Mouse (Mus musculus) neural tube, embryonic 13.5 days (tissue): Measurements from ENCODE around the gene Cyth1. TPM values are rescaled to one million over a fixed set of nuclear protein-coding genes. Genes with fewer than 3 reads are reported as not detected.

Source experiments
- ATAC-seq: fragments of 200-750 bp; cut with Nextera tagmentation; 2 replicates; pipeline ENCODE4 v1.8.0; 2017; ENCODE audit warnings: low read depth, mild to moderate bottlenecking, moderate TSS enrichment, moderate library complexity
- H3K27ac ChIP-seq: fragments of 300-500 bp; sonication (generic); replicated peaks from 2 replicates; pipeline ENCODE4 v1.5.1; 2015; ENCODE audit warnings: moderate library complexity, mild to moderate bottlenecking, inconsistent platforms
- H3K27me3 ChIP-seq: fragments of 300-500 bp; sonication (generic); 2 replicates; pipeline ENCODE4 v1.6.1; 2015; ENCODE audit warnings: mild to moderate bottlenecking, inconsistent platforms
- H3K36me3 ChIP-seq: fragments of 300-500 bp; sonication (generic); 2 replicates; pipeline ENCODE4 v1.6.1; 2015; ENCODE audit warnings: mild to moderate bottlenecking, inconsistent platforms
- H3K4me1 ChIP-seq: fragments of 300-500 bp; sonication (generic); replicated peaks from 2 replicates; pipeline ENCODE4 v1.6.1; 2015; ENCODE audit warnings: inconsistent platforms
- H3K4me2 ChIP-seq: fragments of 300-500 bp; sonication (generic); 2 replicates; pipeline ENCODE4 v1.6.1; 2015; ENCODE audit warnings: inconsistent platforms, mild to moderate bottlenecking, moderate library complexity
- H3K4me3 ChIP-seq: fragments of 300-500 bp; sonication (generic); 2 replicates; pipeline ENCODE4 v1.5.1; 2015; ENCODE audit warnings: mild to moderate bottlenecking, inconsistent platforms
- H3K9ac ChIP-seq: fragments of 300-500 bp; sonication (generic); 2 replicates; pipeline ENCODE4 v1.6.1; 2015; ENCODE audit warnings: moderate library complexity, mild to moderate bottlenecking, inconsistent platforms
- H3K9me3 ChIP-seq: fragments of 300-500 bp; sonication (generic); 2 replicates; pipeline ENCODE4 v1.6.1; 2016; ENCODE audit warnings: inconsistent platforms
- WGBS: fragments of 180-500 bp; shearing (Covaris S2); methylation state at CpG from one replicate; pipeline ENCODE4 v1.1.7; 2015; 5-methylcytosine and 5-hydroxymethylcytosine counted together
- polyA plus RNA-seq: library from polyadenylated mRNA; unstranded; fragments of >200 nt; fragmentation: Nextera tagmentation; extraction: Ambion mirVana; gene quantifications from 2 replicates; pipeline ENCODE4 v1.2.1, GENCODE M21; 2015

Cyth1 gene
- polyA plus RNA-seq, 1 experiment from 2014 or later: 25.2 TPM

DNA sequence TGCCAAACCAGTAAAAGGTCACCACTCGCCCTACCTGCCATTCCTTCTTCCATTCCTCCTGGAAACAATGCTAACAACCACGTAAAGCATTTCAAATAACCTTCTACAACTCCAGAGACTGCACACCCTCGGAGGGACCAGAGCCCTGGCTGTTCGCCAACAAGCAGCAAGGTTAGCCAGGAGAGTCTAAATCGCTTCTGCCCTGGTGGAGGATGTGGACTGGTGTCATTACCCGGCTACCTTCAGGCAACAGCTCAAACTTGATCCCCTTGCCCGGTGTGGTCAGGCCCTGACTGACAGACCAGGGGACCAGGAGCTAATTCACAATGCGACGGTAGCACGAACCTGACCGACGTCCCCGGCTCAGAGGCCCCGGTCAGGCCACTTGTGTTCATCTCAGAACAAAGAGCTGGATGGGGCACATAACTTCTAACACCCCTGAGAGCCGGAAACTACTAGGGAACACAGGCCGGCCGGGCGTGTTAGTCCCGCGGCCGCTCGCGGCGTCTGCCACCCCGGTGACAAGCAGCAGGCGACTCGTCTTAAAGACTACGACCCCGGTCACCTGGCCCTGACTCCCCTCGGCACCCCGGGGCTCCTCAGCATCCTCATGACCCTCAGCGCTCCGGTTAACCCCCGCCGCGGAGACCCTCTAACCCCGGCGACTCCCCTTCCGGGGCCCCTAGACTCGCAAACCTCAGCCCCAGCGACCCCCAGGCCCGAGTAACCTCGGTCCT, 865 bp downstream of the Cyth1 start:
- ATAC-seq: peak; percentile 21
- H3K9ac ChIP-seq: peak overlapping the region; percentile 93
- peak overlapping the region; percentile 90 for H3K4me2 ChIP-seq
- 2% methylated on average over 43 of the region's 43 CpGs for WGBS
- peaks cover 31% of the 10 kb centered on the region for H3K4me1 ChIP-seq
- peak overlapping the region; percentile 56 for H3K27ac ChIP-seq
- H3K36me3 ChIP-seq: no peaks in the 10 kb centered on the region
- H3K4me3 ChIP-seq: peak overlapping the region; percentile 87
- no peaks in the 10 kb centered on the region for H3K9me3 ChIP-seq
- no peaks in the 10 kb centered on the region for H3K27me3 ChIP-seq

DNA sequence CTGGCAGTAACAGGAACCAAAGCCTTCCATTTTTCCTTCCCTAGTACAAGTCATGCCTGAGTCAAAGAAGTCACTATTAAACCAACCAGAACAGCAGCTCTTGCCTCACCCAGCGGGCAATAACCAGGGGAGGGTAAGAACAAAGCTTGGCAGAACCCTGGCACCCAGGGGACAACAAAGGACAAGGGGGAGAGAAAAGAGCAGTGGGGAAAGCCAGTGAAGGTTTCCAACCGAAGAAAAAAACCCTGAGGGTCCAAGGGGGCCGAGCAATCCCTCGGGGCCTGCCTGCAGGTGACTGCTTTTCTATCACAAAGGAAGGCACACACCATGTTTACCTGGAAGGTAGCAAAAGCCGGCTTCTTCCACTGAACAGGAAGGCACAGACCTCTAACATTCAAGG, 1.7 kb downstream of the Cyth1 start:
- H3K9me3 ChIP-seq: no peaks in the 10 kb centered on the region
- H3K27me3 ChIP-seq: no peaks in the 10 kb centered on the region
- 54% methylated on average over 5 of the region's 5 CpGs for WGBS
- peak overlapping the region; percentile 87 for H3K4me3 ChIP-seq
- peaks cover 39% of the 10 kb centered on the region for H3K4me1 ChIP-seq
- peak overlapping the region; percentile 93 for H3K9ac ChIP-seq
- H3K27ac ChIP-seq: no peak overlapping the region
- peak overlapping the region; percentile 90 for H3K4me2 ChIP-seq
- no peak for ATAC-seq
- no peaks in the 10 kb centered on the region for H3K36me3 ChIP-seq

DNA sequence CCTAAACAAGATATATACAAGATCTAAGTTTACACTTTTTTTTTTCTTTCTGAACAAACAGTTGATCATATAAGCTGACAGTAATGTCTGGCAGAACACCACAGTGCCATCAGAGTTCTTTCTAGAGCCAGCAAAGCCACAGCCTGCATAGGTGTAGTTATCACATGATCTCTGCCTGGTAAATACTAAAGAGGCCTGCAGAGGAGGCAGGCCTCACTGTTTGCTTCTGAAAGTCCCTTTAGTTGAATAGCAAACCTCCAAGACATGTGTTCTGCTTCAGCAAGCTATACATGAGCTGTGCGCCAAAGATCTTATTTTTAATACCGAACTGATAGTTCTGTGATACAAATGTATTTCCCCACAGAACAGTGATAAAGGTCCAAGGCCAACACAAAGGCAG, 3.3 kb downstream of the Cyth1 start:
- no peak overlapping the region for H3K27ac ChIP-seq
- ATAC-seq: no peak
- WGBS: 94% methylated on average over 2 of the region's 2 CpGs

DNA sequence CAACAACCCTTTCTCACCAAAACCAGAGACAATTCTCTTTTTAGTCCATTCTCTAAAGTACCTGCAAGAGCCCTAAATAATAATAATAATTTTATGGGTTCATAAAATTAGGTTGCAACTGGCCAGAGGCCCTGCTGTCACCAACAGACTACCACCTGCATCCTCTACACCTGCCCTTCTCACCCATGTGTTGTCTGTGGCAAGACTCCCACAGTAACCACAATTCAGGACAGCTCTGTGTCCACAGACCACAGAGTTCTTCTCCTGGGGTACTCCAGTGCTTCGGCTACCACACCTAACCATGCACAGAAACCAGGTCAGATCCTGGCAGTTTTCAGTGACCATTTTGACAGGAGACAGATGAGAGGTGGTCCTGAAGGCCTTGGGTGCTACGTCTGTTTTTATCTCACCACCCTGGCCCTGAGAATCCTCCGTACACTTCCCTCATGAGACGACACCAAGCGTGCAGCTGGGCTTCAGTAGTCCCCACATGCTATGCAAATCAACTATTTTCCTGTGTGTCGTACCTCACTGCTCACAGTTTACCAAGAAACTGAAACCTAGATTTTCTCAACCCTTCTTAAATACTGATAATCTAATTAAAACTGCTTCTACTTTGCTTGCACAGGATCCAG, 4.6 kb downstream of the Cyth1 start:
- H3K27ac ChIP-seq: no peak overlapping the region
- H3K9me3 ChIP-seq: no peaks in the 10 kb centered on the region
- H3K27me3 ChIP-seq: no peaks in the 10 kb centered on the region
- no peak for ATAC-seq
- H3K4me2 ChIP-seq: no peak overlapping the region
- H3K9ac ChIP-seq: no peak overlapping the region
- H3K4me3 ChIP-seq: no peak overlapping the region
- WGBS: 88% methylated on average over 6 of the region's 6 CpGs
- peaks cover 54% of the 10 kb centered on the region for H3K4me1 ChIP-seq
- H3K36me3 ChIP-seq: no peaks in the 10 kb centered on the region

More for the DNA sequence above, 3.3 kb downstream of the Cyth1 start:
- Histone ChIP-seq H3K4me2 (no peak overlapping the region), H3K27me3 (no peaks in the 10 kb centered on the region), H3K36me3 (no peaks in the 10 kb centered on the region), H3K9ac (no peak overlapping the region), H3K9me3 (no peaks in the 10 kb centered on the region), H3K4me3 (no peak overlapping the region), H3K4me1 (peaks cover 48% of the 10 kb centered on the region)

DNA sequence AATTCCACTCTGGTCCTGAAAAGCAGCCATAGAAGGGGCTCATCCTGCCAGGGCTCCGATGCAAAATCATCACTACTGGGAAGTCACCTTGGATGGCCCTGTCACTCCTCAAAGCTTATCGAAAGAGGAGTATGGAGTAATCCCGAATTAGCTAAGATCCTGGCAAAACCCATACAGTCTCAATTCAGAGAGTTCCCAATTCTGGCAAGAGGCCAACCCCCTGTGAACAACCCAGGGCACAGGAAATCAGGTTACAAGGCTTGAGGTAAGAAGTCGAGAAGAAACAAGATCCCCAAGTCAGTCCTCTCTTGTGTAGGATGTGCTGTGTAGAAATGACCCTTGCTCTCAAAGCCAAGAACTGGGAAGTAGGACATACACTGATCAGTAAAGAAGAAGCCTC, 5.9 kb downstream of the Cyth1 start:
- 79% methylated on average over 4 of the region's 4 CpGs for WGBS
- H3K27ac ChIP-seq: no peak overlapping the region
- H3K9me3 ChIP-seq: no peaks in the 10 kb centered on the region
- H3K36me3 ChIP-seq: no peaks in the 10 kb centered on the region
- no peak overlapping the region for H3K9ac ChIP-seq
- H3K27me3 ChIP-seq: no peaks in the 10 kb centered on the region
- H3K4me1 ChIP-seq: peaks cover 55% of the 10 kb centered on the region
- no peak for ATAC-seq
- no peak overlapping the region for H3K4me3 ChIP-seq
- H3K4me2 ChIP-seq: no peak overlapping the region

DNA sequence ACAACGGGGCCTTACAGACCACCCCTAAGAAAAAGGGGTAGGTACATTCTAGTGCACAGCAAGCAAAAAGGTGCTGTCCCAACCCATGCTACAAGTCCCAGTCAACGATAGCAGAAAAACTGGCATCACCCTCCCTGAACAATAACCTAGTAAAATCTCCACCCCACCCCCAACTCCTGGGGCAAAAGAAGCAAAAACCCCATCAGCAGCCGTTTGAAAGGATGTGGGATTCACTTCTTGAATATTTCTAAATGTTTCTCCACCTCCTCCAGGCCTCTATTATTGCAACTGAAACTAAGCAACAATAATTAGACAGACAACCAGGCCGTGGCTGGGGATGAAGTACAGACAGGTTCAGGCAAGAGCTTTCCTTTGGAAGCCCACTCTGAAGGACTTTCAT, 8.0 kb downstream of the Cyth1 start:
- Histone ChIP-seq H3K4me3 (no peak overlapping the region), H3K9me3 (no peaks in the 10 kb centered on the region), H3K27me3 (no peaks in the 10 kb centered on the region), H3K4me1 (peaks cover 44% of the 10 kb centered on the region), H3K27ac (no peak overlapping the region), H3K4me2 (no peak overlapping the region), H3K36me3 (no peaks in the 10 kb centered on the region), H3K9ac (no peak overlapping the region)
- ATAC-seq: no peak
- 78% methylated on average over 4 of the region's 4 CpGs for WGBS

DNA sequence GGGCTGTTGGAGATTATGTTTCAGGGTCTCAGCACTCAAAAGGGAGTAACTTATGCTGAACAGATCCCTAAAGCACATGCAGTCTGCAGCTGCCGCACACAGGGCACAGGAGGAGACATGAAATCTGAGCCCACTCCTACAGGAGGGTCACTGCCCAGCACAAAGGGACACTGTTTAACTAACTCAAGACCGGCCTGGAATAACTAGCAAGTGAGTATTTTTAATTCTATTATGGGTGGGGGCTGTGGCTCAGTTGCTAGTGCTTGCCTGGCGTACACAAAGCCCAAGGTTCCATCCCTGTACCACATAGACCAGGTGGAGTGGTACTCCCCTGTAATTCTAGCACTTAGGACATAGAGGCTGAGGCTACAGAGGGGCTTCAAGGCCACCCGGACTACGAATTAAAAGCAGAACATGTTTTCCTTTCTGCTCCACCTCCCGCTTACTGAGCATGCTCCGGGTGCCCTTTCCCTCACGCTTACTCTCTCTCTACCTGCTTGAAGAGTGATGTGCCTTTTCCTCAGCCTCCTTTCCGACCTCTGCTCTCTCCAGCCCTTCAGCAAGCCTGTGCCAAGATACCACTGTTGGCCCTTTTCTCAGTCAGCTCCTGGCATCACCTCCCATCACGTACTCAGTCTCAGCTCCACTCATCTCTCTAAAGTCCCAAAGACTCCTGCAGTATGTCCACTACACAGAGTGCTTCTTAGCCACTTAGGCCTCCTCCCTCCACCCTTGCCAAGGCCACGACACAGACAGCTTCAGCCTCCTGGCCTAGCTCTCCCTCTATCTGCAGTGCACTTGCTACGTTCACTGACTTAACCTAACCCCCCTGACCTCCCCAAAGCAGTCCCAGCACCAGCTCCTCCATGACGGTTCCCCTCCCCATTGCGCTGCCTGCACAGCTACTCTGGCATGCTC, 8.9 kb downstream of the Cyth1 start:
- H3K4me1 ChIP-seq: peaks cover 44% of the 10 kb centered on the region
- no peak overlapping the region for H3K4me2 ChIP-seq
- H3K9me3 ChIP-seq: no peaks in the 10 kb centered on the region
- H3K27me3 ChIP-seq: no peaks in the 10 kb centered on the region
- no peaks in the 10 kb centered on the region for H3K36me3 ChIP-seq
- H3K27ac ChIP-seq: peak overlapping the region; percentile 3; the same call in 1 of the 2 replicates
- peak overlapping the region; percentile 5; the same call in 1 of the 2 replicates for H3K9ac ChIP-seq
- H3K4me3 ChIP-seq: no peak overlapping the region
- ATAC-seq: no peak
- 57% methylated on average over 14 of the region's 14 CpGs for WGBS

DNA sequence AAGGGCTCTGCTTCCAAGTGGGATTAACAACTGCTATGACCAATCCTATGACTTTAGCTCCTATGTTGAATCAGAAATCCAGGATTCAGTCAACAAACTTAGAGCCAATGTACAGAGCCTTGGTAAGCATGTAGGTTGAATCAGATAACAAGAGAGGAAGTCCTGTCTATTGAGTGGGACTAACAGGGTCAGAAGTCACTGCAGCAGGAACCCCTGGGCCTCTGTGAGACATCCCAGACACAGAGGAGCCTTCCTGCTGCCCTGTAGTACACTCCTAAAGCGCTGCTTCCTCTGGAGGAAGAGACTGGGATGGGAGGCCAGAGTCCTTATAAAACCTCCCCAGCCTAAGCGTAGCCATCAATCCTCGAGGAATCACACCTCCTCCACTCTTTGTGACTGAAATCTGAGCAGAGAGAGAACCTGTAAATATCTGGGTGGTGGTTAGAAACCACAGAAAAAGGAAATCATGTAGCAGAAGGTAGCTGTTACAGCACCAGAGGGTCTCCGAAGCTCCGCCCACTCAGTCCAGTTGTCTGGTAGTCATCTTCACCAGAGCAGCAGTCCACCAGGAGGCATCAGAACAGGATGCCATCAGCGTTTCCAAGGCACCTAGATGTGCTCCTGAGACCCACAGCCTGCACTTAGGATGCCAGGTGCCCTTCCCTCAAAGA, 11.7 kb downstream of the Cyth1 start:
- WGBS: 75% methylated on average over 6 of the region's 6 CpGs
- Histone ChIP-seq H3K9me3 (no peaks in the 10 kb centered on the region), H3K36me3 (no peaks in the 10 kb centered on the region), H3K4me2 (no peak overlapping the region), H3K27ac (no peak overlapping the region; the same call in 1 of the 2 replicates), H3K27me3 (no peaks in the 10 kb centered on the region), H3K4me3 (no peak overlapping the region), H3K4me1 (peaks cover 33% of the 10 kb centered on the region), H3K9ac (no peak overlapping the region)
- ATAC-seq: no peak

DNA sequence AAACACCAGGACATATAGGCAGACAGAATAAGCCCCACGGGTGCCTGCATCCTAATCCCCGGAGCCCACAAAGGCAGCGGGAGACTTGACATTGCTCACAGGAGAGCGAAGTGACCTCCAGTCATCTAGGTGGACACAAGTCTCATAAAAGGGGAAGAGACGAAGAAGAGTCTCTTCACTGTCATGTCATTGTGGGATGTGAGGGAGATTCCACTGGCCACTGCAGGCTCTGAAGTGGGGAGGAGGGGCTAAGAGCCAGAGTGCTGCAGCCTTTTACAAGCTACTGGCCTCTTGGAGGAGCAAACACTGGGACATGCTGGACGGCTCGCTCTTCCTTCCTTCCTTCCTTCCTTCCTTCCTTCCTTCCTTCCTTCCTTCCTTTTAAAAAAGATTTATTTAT, 13.5 kb downstream of the Cyth1 start:
- H3K9ac ChIP-seq: no peak overlapping the region
- H3K4me2 ChIP-seq: no peak overlapping the region
- WGBS: 79% methylated on average over 7 of the region's 7 CpGs

DNA sequence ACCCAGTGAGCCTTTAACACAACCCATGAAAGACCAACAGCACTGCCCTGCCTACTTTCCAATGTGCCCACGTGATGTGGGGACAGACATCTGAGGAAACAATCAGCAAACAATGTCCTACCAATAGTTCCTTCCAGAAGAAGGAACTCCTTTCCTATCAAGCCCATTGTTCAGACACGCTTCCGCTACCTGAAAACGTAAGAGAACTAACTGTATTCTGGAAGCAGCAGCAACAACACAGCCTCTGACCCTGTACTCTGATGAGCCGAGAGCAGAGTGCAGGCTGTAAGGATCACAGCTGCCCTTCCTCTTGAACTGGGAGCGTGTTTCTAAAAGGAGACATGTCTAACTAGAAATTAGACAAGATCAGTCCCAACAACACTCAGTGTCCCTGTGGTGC, 13.9 kb downstream of the Cyth1 start:
- no peaks in the 10 kb centered on the region for H3K9me3 ChIP-seq
- 82% methylated on average over 6 of the region's 6 CpGs for WGBS
- H3K4me3 ChIP-seq: no peak overlapping the region
- no peak overlapping the region for H3K4me2 ChIP-seq
- no peaks in the 10 kb centered on the region for H3K27me3 ChIP-seq
- no peak overlapping the region for H3K9ac ChIP-seq
- no peak overlapping the region for H3K27ac ChIP-seq
- H3K36me3 ChIP-seq: no peaks in the 10 kb centered on the region
- ATAC-seq: no peak
- H3K4me1 ChIP-seq: peaks cover 18% of the 10 kb centered on the region

More for the DNA sequence above, 13.5 kb downstream of the Cyth1 start:
- Histone ChIP-seq H3K36me3 (no peaks in the 10 kb centered on the region), H3K27me3 (no peaks in the 10 kb centered on the region), H3K4me1 (peaks cover 23% of the 10 kb centered on the region), H3K4me3 (no peak overlapping the region), H3K27ac (no peak overlapping the region), H3K9me3 (no peaks in the 10 kb centered on the region)
- ATAC-seq: no peak

DNA sequence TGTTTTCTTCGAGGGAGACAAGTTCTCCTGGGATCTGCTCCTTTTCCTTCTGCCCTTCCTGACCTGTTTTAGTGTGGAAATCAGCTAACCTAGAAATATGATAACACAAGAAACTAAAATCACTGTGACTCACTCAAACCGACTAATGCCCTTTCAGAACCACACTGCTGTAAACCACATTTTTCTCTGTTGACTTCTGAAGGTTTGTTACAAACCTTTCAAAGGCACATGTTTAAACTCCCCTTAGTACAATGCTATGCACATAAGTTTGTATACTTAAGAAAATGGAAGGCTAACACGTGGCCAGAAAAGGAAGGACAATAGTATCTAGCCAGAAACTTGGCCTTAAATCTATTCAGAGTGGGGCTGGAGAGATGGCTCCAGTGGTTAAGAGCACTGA, 14.5 kb downstream of the Cyth1 start:
- no peaks in the 10 kb centered on the region for H3K27me3 ChIP-seq
- 74% methylated on average over 3 of the region's 3 CpGs for WGBS
- ATAC-seq: no peak
- no peak overlapping the region for H3K4me2 ChIP-seq
- H3K27ac ChIP-seq: no peak overlapping the region
- no peak overlapping the region for H3K9ac ChIP-seq
- peaks cover 13% of the 10 kb centered on the region for H3K4me1 ChIP-seq
- H3K36me3 ChIP-seq: no peaks in the 10 kb centered on the region
- H3K4me3 ChIP-seq: no peak overlapping the region
- H3K9me3 ChIP-seq: no peaks in the 10 kb centered on the region
